In the genomic region with DNA sequence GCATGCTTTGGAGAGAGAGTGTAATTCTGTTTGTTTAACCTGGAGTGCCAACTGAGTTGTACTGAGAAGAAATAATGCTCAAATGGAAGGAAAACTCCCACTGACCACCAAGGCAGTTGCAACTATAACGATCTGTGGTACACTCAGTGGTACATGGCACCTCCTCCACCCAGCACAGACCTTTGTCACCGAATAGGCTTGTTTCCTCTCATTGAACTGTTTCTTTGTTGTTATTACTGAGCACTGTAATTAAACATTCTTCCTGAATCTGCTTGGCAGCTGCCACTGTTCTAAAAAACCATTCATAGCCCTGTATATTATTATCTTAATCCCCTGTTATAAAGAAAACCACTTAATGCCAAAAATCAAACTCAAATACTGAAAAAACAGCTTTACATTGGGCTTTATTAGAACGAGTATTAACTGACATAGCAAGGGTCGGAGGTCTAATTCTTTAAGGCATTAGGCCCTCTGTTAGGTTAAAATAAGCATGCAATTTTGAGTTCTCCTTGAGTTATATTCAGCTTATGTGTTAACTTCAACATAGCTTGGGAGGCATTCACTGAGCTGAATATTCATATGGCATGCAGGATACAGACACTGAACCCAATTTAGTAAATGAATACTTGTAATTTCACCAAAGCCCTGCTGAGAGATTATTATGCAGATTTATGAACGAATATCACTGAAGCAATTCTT, we compare ENCODE assay signal across 17 mouse cellular contexts.
DNase-seq lines count a peak whose midpoint lies in the region; ATAC-seq and TF ChIP-seq lines count a peak whose summit lies in the region.
"Had no signal": no experiment of that assay in that cellular context is flagged by ENCODE, and none has a peak within 500 bp of the region (broad histone marks: within the 10 kb centered on the region; RNA-seq: fewer than 3 reads in every experiment).

No protein-coding gene starts in this region.

- 0 out of 2 replicates have a peak, but pooled peaks have one; percentile 53 for ATAC-seq in hindbrain, postnatal 0 days
- ATAC-seq in hindbrain, embryonic 13.5 days (ENCODE audit: low FRiP score), result no peak
- peak; percentile 93 for ATAC-seq in forebrain, embryonic 16.5 days
- ATAC-seq: intestine, embryonic 15.5 days; liver, embryonic 12.5 days had no signal

- H3K27me3 ChIP-seq in hindbrain, postnatal 0 days (ENCODE audit: insufficient read depth, low read length), result no peaks in the 10 kb centered on the region
- no peaks in the 10 kb centered on the region for H3K27me3 ChIP-seq in hindbrain, embryonic 13.5 days
- no peaks in the 10 kb centered on the region for H3K27me3 ChIP-seq in forebrain, embryonic 16.5 days (replicated peaks; ENCODE audit: control insufficient read depth, insufficient read depth, low read length)
- H3K27me3 ChIP-seq: heart, embryonic 13.5 days; intestine, embryonic 15.5 days; limb, embryonic 12.5 days; liver, embryonic 12.5 days; neural tube, embryonic 12.5 days had no signal

- no peak for TF ChIP-seq CTCF in hindbrain, postnatal 0 days (IDR thresholded peaks at IDR 0.05; ENCODE audit: low read depth)

- no peak overlapping the region for H3K9ac ChIP-seq in hindbrain, postnatal 0 days (replicated peaks; ENCODE audit: low read length)
- H3K9ac ChIP-seq in hindbrain, embryonic 13.5 days, result no peak overlapping the region
- H3K9ac ChIP-seq in forebrain, embryonic 16.5 days (replicated peaks; ENCODE audit: low read depth, low read length), result no peak overlapping the region
- H3K9ac ChIP-seq: heart, embryonic 13.5 days; intestine, embryonic 15.5 days; limb, embryonic 12.5 days; liver, embryonic 12.5 days; neural tube, embryonic 12.5 days had no signal

- 38% methylated on average over 5 of the region's 5 CpGs for WGBS in hindbrain, postnatal 0 days
- WGBS in hindbrain, embryonic 13.5 days, result 63% methylated on average over 5 of the region's 5 CpGs
- WGBS in forebrain, embryonic 16.5 days, result 7% methylated on average over 5 of the region's 5 CpGs

- no peaks in the 10 kb centered on the region for H3K9me3 ChIP-seq in hindbrain, postnatal 0 days (ENCODE audit: low read length)
- no peaks in the 10 kb centered on the region for H3K9me3 ChIP-seq in hindbrain, embryonic 13.5 days
- no peaks in the 10 kb centered on the region for H3K9me3 ChIP-seq in forebrain, embryonic 16.5 days (ENCODE audit: control insufficient read depth, low read length)
- H3K9me3 ChIP-seq: heart, embryonic 13.5 days; intestine, embryonic 15.5 days; liver, embryonic 12.5 days; neural tube, embryonic 12.5 days had no signal

- H3K36me3 ChIP-seq in hindbrain, postnatal 0 days (ENCODE audit: insufficient read depth, low read length), result no peaks in the 10 kb centered on the region
- H3K36me3 ChIP-seq in hindbrain, embryonic 13.5 days, result no peaks in the 10 kb centered on the region
- no peaks in the 10 kb centered on the region for H3K36me3 ChIP-seq in forebrain, embryonic 16.5 days (ENCODE audit: control insufficient read depth, insufficient read depth)
- H3K36me3 ChIP-seq: heart, embryonic 13.5 days; intestine, embryonic 15.5 days; limb, embryonic 12.5 days; liver, embryonic 12.5 days; neural tube, embryonic 12.5 days had no signal

- no peak overlapping the region for H3K4me2 ChIP-seq in hindbrain, postnatal 0 days (ENCODE audit: low read depth, low read length)
- no peak overlapping the region for H3K4me2 ChIP-seq in hindbrain, embryonic 13.5 days
- H3K4me2 ChIP-seq in forebrain, embryonic 16.5 days (ENCODE audit: low read length), result peak overlapping the region; percentile 20; the same call in 1 of the 2 replicates
- H3K4me2 ChIP-seq: heart, embryonic 13.5 days; intestine, embryonic 15.5 days; limb, embryonic 12.5 days; liver, embryonic 12.5 days; neural tube, embryonic 12.5 days had no signal

- H3K27ac ChIP-seq in hindbrain, postnatal 0 days, result no peak overlapping the region
- H3K27ac ChIP-seq in hindbrain, embryonic 13.5 days, result no peak overlapping the region
- H3K27ac ChIP-seq in forebrain, embryonic 16.5 days (ENCODE audit: low read length), result peak overlapping the region; percentile 86
- H3K27ac ChIP-seq: heart, embryonic 13.5 days; intestine, embryonic 15.5 days; limb, embryonic 12.5 days; liver, embryonic 12.5 days; neural tube, embryonic 12.5 days had no signal

- H3K4me1 ChIP-seq in hindbrain, postnatal 0 days (ENCODE audit: insufficient read depth, low read length), result no peaks in the 10 kb centered on the region
- H3K4me1 ChIP-seq in hindbrain, embryonic 13.5 days (replicated peaks), result no peaks in the 10 kb centered on the region; the same call in 1 of the 2 replicates
- H3K4me1 ChIP-seq in forebrain, embryonic 16.5 days (replicated peaks; ENCODE audit: control insufficient read depth, insufficient read depth, low read length), result peaks cover 14% of the 10 kb centered on the region
- H3K4me1 ChIP-seq: heart, embryonic 13.5 days; intestine, embryonic 15.5 days; limb, embryonic 12.5 days; liver, embryonic 12.5 days; neural tube, embryonic 12.5 days had no signal

- H3K4me3 ChIP-seq in hindbrain, postnatal 0 days (ENCODE audit: low read length), result no peak overlapping the region
- no peak overlapping the region for H3K4me3 ChIP-seq in hindbrain, embryonic 13.5 days
- H3K4me3 ChIP-seq in forebrain, embryonic 16.5 days (replicated peaks; ENCODE audit: low read length), result no peak overlapping the region
- H3K4me3 ChIP-seq: heart, embryonic 13.5 days; intestine, embryonic 15.5 days; limb, embryonic 12.5 days; liver, embryonic 12.5 days; neural tube, embryonic 12.5 days had no signal

- no peak for DNase-seq in hindbrain, postnatal 0 days (ENCODE audit: low spot score)
- DNase-seq in Muller cell, postnatal 12 days (ENCODE audit: inconsistent ontology term), result peak; percentile 19
- DNase-seq in brain, adult 2 months (ENCODE audit: low read depth, low spot score), result peak; percentile 19
- no peak for DNase-seq in gastrocnemius, postnatal 25 days
- DNase-seq in embryo, embryonic 10 days (ENCODE audit: low spot score), result no peak
- DNase-seq: adrenal gland, adult 2 months; embryo, embryonic 11 days; heart, postnatal 36 days; kidney, adult 9 months; thymus, postnatal 14 days had no signal

Comparison
In these comparisons a context has a peak if more than half of its experiments do, and no peak if none do; other contexts are left out.
1. DNase-seq: peak in Muller cell, postnatal 12 days (single experiment) and brain, adult 2 months (single experiment); none in hindbrain, postnatal 0 days (single experiment), gastrocnemius, postnatal 25 days (single experiment) and embryo, embryonic 10 days (single experiment).